Mouse (Mus musculus): Measurements from ENCODE around the gene Morf4l1. TPM values are rescaled to one million over a fixed set of nuclear protein-coding genes. Genes with fewer than 3 reads are reported as not detected.
A peak's percentile ranks its signal among the peaks of the same experiment; 100 is the strongest.

Gene Morf4l1
- polyA plus RNA-seq, 1 experiment from 2014 or later, result 490 TPM

DNA sequence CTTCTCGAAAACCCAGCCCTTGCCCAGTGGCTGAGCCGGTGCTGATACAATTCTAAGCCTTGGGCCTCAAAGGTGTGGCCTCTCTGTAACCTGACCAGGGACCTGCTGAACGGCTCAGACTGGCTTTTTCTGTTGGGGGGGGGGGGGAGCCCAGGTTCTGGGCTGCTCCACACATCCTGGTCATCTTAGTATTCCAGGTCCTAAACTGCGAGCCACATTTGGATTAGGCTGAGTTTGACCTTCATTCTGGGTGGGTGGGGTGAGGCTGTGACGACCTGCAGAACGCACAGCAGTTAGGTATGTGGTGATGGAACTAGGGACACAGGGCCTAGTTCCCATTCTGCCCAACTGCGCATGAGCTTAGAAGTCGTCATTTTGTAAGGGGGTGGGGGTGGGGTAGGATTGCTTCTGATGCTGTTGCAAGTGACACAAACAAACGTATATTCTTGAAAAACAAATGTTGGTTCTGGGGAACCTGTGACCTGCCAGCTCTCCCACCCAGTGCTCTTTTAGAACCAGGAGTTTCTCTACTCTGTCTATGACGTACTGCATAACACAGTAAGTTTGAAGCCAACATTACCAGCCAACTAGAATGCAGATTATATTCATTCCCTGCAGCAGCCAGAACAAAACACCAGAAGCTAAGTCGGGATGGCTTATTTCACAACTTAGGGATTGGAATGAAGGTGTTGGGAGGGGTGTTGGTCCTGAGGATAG lies 9.7 kb upstream of the Morf4l1 start:
- H3K9ac ChIP-seq (replicated peaks; ENCODE audit: low read depth, low read length), result no peak overlapping the region
- H3K4me1 ChIP-seq (ENCODE audit: control insufficient read depth, insufficient read depth, low read length), result no peaks in the 10 kb centered on the region
- H3K36me3 ChIP-seq (ENCODE audit: control insufficient read depth, insufficient read depth, low read length), result no peaks in the 10 kb centered on the region
- 34% methylated on average over 11 of the region's 11 CpGs for WGBS
- no peak overlapping the region for H3K27ac ChIP-seq (ENCODE audit: low read length)
- no peak overlapping the region for H3K4me3 ChIP-seq (ENCODE audit: low read depth, low read length)
- H3K27me3 ChIP-seq (ENCODE audit: control insufficient read depth, insufficient read depth, low read length), result no peaks in the 10 kb centered on the region
- no peak overlapping the region for H3K4me2 ChIP-seq (replicated peaks; ENCODE audit: low read depth, low read length)
- no peaks in the 10 kb centered on the region for H3K9me3 ChIP-seq (ENCODE audit: control insufficient read depth, low read depth, low read length)
- ATAC-seq (ENCODE audit: insufficient number of reproducible peaks, insufficient read depth, low FRiP score, low read depth), result peak; percentile 67

DNA sequence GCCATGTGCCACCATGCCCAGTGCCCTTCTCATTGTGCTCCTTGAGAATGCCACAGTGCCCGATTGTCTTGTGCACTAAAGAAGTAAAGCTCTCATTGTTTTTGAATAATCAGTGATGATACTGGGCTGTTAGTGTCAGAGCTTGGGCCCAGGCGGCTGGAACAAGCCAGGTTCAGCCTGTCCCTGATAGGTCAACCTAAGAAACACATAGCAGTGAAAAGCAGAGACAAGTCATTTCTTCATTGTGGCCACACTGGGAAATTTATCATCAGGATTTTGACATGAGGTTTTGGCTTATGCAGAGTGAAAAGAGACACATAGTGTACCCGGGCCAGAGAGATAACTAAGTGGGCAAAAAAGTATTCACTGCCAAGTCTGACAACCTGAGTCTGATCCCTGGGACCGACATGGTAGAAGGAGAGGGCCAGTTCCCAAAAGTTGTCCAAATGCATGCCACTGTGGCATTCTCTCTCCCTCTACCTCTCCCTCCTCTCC lies 7.7 kb upstream of the Morf4l1 start:
- Histone ChIP-seq H3K27me3 (ENCODE audit: control insufficient read depth, insufficient read depth, low read length) (no peaks in the 10 kb centered on the region), H3K9ac (replicated peaks; ENCODE audit: low read depth, low read length) (no peak overlapping the region), H3K4me3 (ENCODE audit: low read depth, low read length) (no peak overlapping the region), H3K36me3 (ENCODE audit: control insufficient read depth, insufficient read depth, low read length) (no peaks in the 10 kb centered on the region), H3K4me1 (ENCODE audit: control insufficient read depth, insufficient read depth, low read length) (no peaks in the 10 kb centered on the region), H3K9me3 (ENCODE audit: control insufficient read depth, low read depth, low read length) (no peaks in the 10 kb centered on the region), H3K27ac (ENCODE audit: low read length) (no peak overlapping the region), H3K4me2 (replicated peaks; ENCODE audit: low read depth, low read length) (no peak overlapping the region)
- WGBS, result 79% methylated on average over 4 of the region's 4 CpGs
- no peak for ATAC-seq (ENCODE audit: insufficient number of reproducible peaks, insufficient read depth, low FRiP score, low read depth)

DNA sequence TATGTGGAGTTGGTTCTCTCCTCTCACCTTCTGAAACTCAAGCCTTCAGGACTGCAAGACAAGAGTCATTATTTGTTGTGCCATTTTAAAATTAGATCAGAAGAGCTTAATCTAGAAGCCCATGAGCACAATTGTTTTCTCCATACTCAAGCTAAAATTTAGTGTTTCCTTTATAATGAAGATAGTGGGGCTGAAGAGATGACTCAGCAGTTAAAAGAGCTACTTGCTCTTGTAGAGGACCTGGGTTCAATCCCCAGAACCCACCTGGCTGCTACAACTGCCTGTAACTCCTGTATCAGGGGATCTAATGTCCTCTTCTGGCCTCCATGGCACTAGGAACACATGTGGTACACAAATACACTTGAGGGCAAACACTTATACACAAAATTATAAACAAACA lies 2.7 kb upstream of the Morf4l1 start:
- Histone ChIP-seq H3K4me1 (ENCODE audit: control insufficient read depth, insufficient read depth, low read length) (peaks cover 3% of the 10 kb centered on the region; the same call in 1 of the 2 replicates), H3K36me3 (ENCODE audit: control insufficient read depth, insufficient read depth, low read length) (no peaks in the 10 kb centered on the region), H3K9me3 (ENCODE audit: control insufficient read depth, low read depth, low read length) (no peaks in the 10 kb centered on the region), H3K9ac (replicated peaks; ENCODE audit: low read depth, low read length) (no peak overlapping the region), H3K27ac (ENCODE audit: low read length) (no peak overlapping the region), H3K4me2 (replicated peaks; ENCODE audit: low read depth, low read length) (no peak overlapping the region), H3K4me3 (ENCODE audit: low read depth, low read length) (no peak overlapping the region), H3K27me3 (ENCODE audit: control insufficient read depth, insufficient read depth, low read length) (no peaks in the 10 kb centered on the region)
- no peak for ATAC-seq (ENCODE audit: insufficient number of reproducible peaks, insufficient read depth, low FRiP score, low read depth)

DNA sequence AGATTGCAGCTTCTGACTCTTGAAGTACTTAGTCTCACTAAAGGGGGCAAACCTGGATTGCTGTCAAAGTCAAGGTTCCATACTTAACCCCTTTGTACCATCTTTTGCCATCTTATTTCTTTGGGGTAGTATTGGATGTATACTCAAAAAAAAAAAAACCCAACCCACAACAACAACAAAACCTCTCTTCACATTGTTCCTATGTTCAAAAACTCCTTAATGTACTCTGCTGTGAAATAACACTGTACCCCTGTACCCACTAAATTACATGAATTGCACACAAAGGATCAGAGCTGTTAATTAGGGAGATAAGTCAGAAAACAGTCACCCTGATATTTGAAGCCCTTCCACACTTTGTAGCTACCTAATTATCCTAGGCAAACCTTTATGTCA lies 730 bp upstream of the Morf4l1 start:
- H3K36me3 ChIP-seq (ENCODE audit: control insufficient read depth, insufficient read depth, low read length), result no peaks in the 10 kb centered on the region
- no peak for ATAC-seq (ENCODE audit: insufficient number of reproducible peaks, insufficient read depth, low FRiP score, low read depth)
- H3K4me1 ChIP-seq (ENCODE audit: control insufficient read depth, insufficient read depth, low read length), result peaks cover 9% of the 10 kb centered on the region; the same call in 1 of the 2 replicates
- H3K4me3 ChIP-seq (ENCODE audit: low read depth, low read length), result peak overlapping the region; percentile 82
- H3K27me3 ChIP-seq (ENCODE audit: control insufficient read depth, insufficient read depth, low read length), result no peaks in the 10 kb centered on the region
- no peak overlapping the region for H3K27ac ChIP-seq (ENCODE audit: low read length)
- H3K9ac ChIP-seq (replicated peaks; ENCODE audit: low read depth, low read length), result peak overlapping the region; percentile 25
- H3K4me2 ChIP-seq (replicated peaks; ENCODE audit: low read depth, low read length), result peak overlapping the region; percentile 79
- H3K9me3 ChIP-seq (ENCODE audit: control insufficient read depth, low read depth, low read length), result no peaks in the 10 kb centered on the region

DNA sequence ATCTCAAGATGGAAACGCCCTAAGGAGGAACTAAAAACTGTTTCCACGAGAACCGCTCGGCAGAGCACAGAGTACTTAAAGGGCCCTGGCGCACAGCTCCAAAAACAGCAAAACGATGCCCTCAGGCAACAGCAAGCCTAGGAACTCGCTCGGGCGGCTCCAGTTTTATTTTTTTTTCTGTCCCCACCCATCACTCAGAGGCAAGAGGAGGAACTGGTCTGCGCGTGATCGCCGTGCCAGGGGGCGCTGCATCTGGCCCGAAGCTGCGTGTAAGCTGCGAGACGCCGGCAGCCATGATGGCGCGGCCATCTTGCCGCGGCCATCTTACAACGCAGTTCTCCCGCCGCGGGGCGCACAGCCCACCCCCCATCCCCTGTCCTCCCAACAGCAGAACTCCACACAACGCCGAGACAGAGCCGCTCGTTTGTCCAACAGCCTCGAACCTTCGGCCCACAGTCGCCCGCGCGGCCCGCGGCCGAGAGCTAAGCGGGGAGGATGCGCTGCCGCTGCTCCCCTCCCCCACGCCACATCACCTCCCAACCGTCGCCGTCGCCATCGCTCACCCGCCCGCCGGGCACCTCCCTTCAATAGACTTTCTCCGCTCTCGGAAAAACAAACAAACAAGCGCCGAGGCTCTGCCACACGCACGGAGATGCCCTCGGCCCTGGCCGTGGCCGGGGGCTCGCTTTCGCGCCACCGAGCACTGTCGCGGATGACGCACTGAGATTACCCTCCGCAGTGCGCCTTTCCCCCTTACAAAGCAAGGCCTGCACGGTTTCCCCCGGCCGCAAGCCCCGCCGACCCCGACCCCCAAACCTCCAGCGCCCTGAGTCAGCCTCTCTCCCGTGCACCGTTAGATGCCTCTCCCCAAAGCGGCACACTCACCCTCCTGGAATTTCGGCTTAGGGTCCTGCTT lies 665 bp downstream of the Morf4l1 start:
- H3K36me3 ChIP-seq (ENCODE audit: control insufficient read depth, insufficient read depth, low read length), result peaks cover 6% of the 10 kb centered on the region; the same call in 1 of the 2 replicates
- H3K27ac ChIP-seq (ENCODE audit: low read length), result peak overlapping the region; percentile 99
- no peaks in the 10 kb centered on the region for H3K9me3 ChIP-seq (ENCODE audit: control insufficient read depth, low read depth, low read length)
- peak overlapping the region; percentile 93 for H3K9ac ChIP-seq (replicated peaks; ENCODE audit: low read depth, low read length)
- H3K4me3 ChIP-seq (ENCODE audit: low read depth, low read length), result peak overlapping the region; percentile 82
- under 1% methylated on average over 82 of the region's 82 CpGs for WGBS
- ATAC-seq (ENCODE audit: insufficient number of reproducible peaks, insufficient read depth, low FRiP score, low read depth), result peak; percentile 71
- H3K4me1 ChIP-seq (ENCODE audit: control insufficient read depth, insufficient read depth, low read length), result peaks cover 9% of the 10 kb centered on the region; the same call in 1 of the 2 replicates
- H3K4me2 ChIP-seq (replicated peaks; ENCODE audit: low read depth, low read length), result peak overlapping the region; percentile 56
- H3K27me3 ChIP-seq (ENCODE audit: control insufficient read depth, insufficient read depth, low read length), result no peaks in the 10 kb centered on the region

DNA sequence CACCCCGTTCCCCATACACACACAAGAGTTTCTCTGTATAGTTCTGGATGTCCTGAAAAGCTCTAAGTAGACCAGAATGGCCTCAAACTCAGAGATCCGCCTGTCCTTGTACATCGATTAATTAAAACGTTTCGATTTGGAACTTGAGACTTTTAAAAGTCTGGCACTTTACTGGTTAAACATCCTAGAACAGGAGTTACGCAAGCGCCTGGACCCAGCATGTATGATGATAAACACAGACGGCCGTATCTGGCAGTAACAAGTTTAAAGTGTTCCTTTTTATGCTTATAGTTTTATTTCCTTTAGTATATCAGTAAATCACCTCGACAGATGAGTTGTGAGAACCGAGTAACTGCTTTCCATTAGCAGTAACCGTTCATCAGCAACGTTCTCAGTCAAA lies 1.4 kb downstream of the Morf4l1 start:
- H3K27me3 ChIP-seq (ENCODE audit: control insufficient read depth, insufficient read depth, low read length), result no peaks in the 10 kb centered on the region
- peak overlapping the region; percentile 56 for H3K4me2 ChIP-seq (replicated peaks; ENCODE audit: low read depth, low read length)
- H3K36me3 ChIP-seq (ENCODE audit: control insufficient read depth, insufficient read depth, low read length), result peaks cover 12% of the 10 kb centered on the region; the same call in 1 of the 2 replicates
- peaks cover 9% of the 10 kb centered on the region; the same call in 1 of the 2 replicates for H3K4me1 ChIP-seq (ENCODE audit: control insufficient read depth, insufficient read depth, low read length)
- H3K27ac ChIP-seq (ENCODE audit: low read length), result peak overlapping the region; percentile 99
- H3K4me3 ChIP-seq (ENCODE audit: low read depth, low read length), result peak overlapping the region; percentile 82
- no peaks in the 10 kb centered on the region for H3K9me3 ChIP-seq (ENCODE audit: control insufficient read depth, low read depth, low read length)
- WGBS, result 3% methylated on average over 13 of the region's 13 CpGs
- no peak for ATAC-seq (ENCODE audit: insufficient number of reproducible peaks, insufficient read depth, low FRiP score, low read depth)
- peak overlapping the region; percentile 93 for H3K9ac ChIP-seq (replicated peaks; ENCODE audit: low read depth, low read length)

DNA sequence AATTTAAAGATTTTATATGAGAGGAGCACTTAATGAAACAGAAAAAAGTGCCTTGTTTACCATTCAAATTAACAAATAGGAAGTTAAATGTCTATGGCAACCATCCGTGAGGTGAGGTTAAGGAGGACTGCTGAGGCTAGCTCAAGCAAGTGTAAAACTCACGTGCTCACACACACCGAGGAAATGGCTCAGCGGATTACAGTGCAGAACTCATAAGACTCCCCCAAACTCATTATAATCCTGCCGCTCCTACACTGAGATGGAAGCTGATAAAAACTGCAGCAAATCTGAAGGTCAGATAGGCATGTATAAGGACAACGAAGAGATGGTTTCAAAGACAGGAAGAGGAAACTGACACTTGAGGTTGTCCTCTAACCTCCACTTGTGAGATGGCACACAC lies 5.2 kb downstream of the Morf4l1 start:
- Histone ChIP-seq H3K4me3 (ENCODE audit: low read depth, low read length) (no peak overlapping the region), H3K9me3 (ENCODE audit: control insufficient read depth, low read depth, low read length) (no peaks in the 10 kb centered on the region), H3K36me3 (ENCODE audit: control insufficient read depth, insufficient read depth, low read length) (peaks cover 32% of the 10 kb centered on the region), H3K27me3 (ENCODE audit: control insufficient read depth, insufficient read depth, low read length) (no peaks in the 10 kb centered on the region), H3K27ac (ENCODE audit: low read length) (no peak overlapping the region; the same call in 1 of the 2 replicates), H3K9ac (replicated peaks; ENCODE audit: low read depth, low read length) (no peak overlapping the region), H3K4me1 (ENCODE audit: control insufficient read depth, insufficient read depth, low read length) (peaks cover 9% of the 10 kb centered on the region; the same call in 1 of the 2 replicates), H3K4me2 (replicated peaks; ENCODE audit: low read depth, low read length) (no peak overlapping the region)
- WGBS, result 75% methylated on average over 6 of the region's 6 CpGs
- no peak for ATAC-seq (ENCODE audit: insufficient number of reproducible peaks, insufficient read depth, low FRiP score, low read depth)

DNA sequence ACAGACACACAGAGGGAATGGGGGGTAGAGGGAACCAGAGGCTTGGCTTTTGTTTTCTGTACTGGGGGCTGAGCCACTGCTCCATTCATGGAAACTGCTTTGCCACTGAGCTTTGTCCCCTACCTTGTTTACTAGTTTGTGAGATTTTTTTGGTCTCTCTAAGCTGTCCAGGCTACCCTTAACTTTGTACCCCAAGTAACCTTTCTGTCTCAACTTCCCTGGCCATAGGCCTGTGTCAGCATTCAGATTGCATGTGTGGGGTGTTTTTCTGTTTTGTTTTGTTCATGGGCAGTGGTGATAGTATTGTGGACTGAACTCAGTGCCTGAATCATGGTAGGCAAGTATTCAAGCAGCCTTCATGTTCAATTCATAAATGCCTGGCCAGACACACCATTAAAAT lies 6.3 kb downstream of the Morf4l1 start:
- peaks cover 37% of the 10 kb centered on the region for H3K36me3 ChIP-seq (ENCODE audit: control insufficient read depth, insufficient read depth, low read length)
- H3K9ac ChIP-seq (replicated peaks; ENCODE audit: low read depth, low read length), result no peak overlapping the region
- ATAC-seq (ENCODE audit: insufficient number of reproducible peaks, insufficient read depth, low FRiP score, low read depth), result no peak
- no peak overlapping the region for H3K4me2 ChIP-seq (replicated peaks; ENCODE audit: low read depth, low read length)
- H3K4me1 ChIP-seq (ENCODE audit: control insufficient read depth, insufficient read depth, low read length), result peaks cover 9% of the 10 kb centered on the region; the same call in 1 of the 2 replicates
- H3K9me3 ChIP-seq (ENCODE audit: control insufficient read depth, low read depth, low read length), result no peaks in the 10 kb centered on the region
- H3K27ac ChIP-seq (ENCODE audit: low read length), result no peak overlapping the region
- no peaks in the 10 kb centered on the region for H3K27me3 ChIP-seq (ENCODE audit: control insufficient read depth, insufficient read depth, low read length)
- H3K4me3 ChIP-seq (ENCODE audit: low read depth, low read length), result no peak overlapping the region

Data from stomach, embryonic 14.5 days (tissue).